Mouse (Mus musculus) liver, embryonic 14.5 days (tissue): ENCODE measurements at regions not wholly inside any gene's neighbourhood (a gene's known extent, or its start where the extent isn't known, plus 50 kb on each side); places are given as distances from the start of the nearest gene placed in this dataset.

ENCODE experiments used
- CTCF ChIP-seq: IDR thresholded peaks from 2 replicates; pipeline ENCODE4 v1.5.1; 2016; ENCODE audit warnings: antibody characterized with exemption, low read depth, control low read depth
- EP300 ChIP-seq: IDR thresholded peaks from 2 replicates; pipeline ENCODE4 v1.6.1; 2016; ENCODE audit warnings: antibody characterized with exemption, low read depth

DNA sequence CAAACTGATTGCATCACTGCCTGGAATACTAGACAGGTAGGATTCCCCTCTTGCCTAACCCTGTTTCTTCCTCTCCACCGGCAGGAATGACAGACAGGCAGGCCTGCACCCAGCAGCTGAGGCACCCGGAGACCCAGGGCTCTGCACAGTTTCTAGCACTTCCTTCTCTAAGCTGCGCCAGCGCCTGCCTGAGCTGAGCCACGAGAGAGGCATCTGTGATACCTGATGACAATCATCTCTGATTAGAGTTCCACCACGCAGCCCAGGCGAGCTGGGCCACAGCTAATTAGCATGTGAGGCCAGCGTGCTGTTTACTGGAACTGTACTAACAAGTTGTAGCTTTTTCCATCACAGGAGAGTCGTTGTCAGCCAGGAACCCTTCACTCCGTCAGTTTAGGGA is 296.3 kb upstream of the Atp5g3 start:
- no peak for TF ChIP-seq EP300
- no peak for TF ChIP-seq CTCF
